Mouse (Mus musculus): ENCODE data around the gene Zfp704. TPM values are rescaled to one million over a fixed set of nuclear protein-coding genes. Genes with fewer than 3 reads are reported as not detected.

The Zfp704 gene
- polyA plus RNA-seq, 1 experiment from 2014 or later: 10.2 TPM

GRCm38 (mm10) chr3:9423669-9424068 is 186.2 kb downstream of the Zfp704 start:
- Histone ChIP-seq H3K36me3 (ENCODE audit: control insufficient read depth, insufficient read depth, low read length) (no peaks in the 10 kb centered on the region), H3K27ac (replicated peaks; ENCODE audit: low read depth, low read length) (no peak overlapping the region)
- 92% methylated on average over 6 of the region's 6 CpGs for WGBS

GRCm38 (mm10) chr3:9408896-9409295 is 201.0 kb downstream of the Zfp704 start:
- 71% methylated on average over 4 of the region's 4 CpGs for WGBS
- H3K4me3 ChIP-seq (ENCODE audit: low read depth, low read length): no peak overlapping the region
- no peaks in the 10 kb centered on the region for H3K9me3 ChIP-seq (ENCODE audit: control insufficient read depth, low read length)
- no peak overlapping the region for H3K9ac ChIP-seq (ENCODE audit: low read length)
- H3K36me3 ChIP-seq (ENCODE audit: control insufficient read depth, insufficient read depth, low read length): no peaks in the 10 kb centered on the region
- no peak overlapping the region for H3K27ac ChIP-seq (replicated peaks; ENCODE audit: low read depth, low read length)
- no peak for ATAC-seq (ENCODE audit: insufficient number of reproducible peaks, low FRiP score, low TSS enrichment, low read depth)
- H3K4me1 ChIP-seq (ENCODE audit: control insufficient read depth, insufficient read depth, low read length): no peaks in the 10 kb centered on the region
- no peak for DNase-seq (ENCODE audit: low spot score)
- H3K4me2 ChIP-seq (ENCODE audit: low read depth, severe bottlenecking): no peak overlapping the region
- no peaks in the 10 kb centered on the region for H3K27me3 ChIP-seq (ENCODE audit: control insufficient read depth, insufficient read depth, low read length)

More at GRCm38 (mm10) chr3:9423669-9424068, 186.2 kb downstream of the Zfp704 start:
- no peak for DNase-seq (ENCODE audit: low spot score)
- Histone ChIP-seq H3K4me3 (ENCODE audit: low read depth, low read length) (no peak overlapping the region), H3K9me3 (ENCODE audit: control insufficient read depth, low read length) (no peaks in the 10 kb centered on the region), H3K9ac (ENCODE audit: low read length) (no peak overlapping the region), H3K27me3 (ENCODE audit: control insufficient read depth, insufficient read depth, low read length) (no peaks in the 10 kb centered on the region), H3K4me1 (ENCODE audit: control insufficient read depth, insufficient read depth, low read length) (no peaks in the 10 kb centered on the region), H3K4me2 (ENCODE audit: low read depth, severe bottlenecking) (no peak overlapping the region)
- ATAC-seq (ENCODE audit: insufficient number of reproducible peaks, low FRiP score, low TSS enrichment, low read depth): no peak

DNA sequence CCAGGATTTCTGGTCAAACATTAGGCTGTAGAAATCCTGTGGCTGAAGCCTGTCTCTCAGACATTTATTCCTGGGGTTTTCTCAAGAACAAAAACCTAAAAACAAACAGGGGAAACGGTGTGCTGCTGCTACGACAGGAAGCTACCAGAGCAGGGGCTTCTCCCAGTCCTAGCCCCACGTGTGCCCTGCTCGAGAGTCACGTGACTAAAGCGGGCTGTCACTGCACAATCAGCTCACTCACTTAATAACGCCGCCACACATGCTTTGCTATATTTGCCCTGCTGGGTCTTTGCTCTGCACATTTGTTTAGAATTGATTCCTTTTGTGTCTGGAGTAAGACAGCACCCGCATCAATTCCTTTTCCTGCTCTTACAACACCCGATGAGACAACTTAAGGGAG is 202.1 kb downstream of the Zfp704 start:
- no peaks in the 10 kb centered on the region for H3K9me3 ChIP-seq (ENCODE audit: control insufficient read depth, low read length)
- no peaks in the 10 kb centered on the region for H3K27me3 ChIP-seq (ENCODE audit: control insufficient read depth, insufficient read depth, low read length)
- H3K4me2 ChIP-seq (ENCODE audit: low read depth, severe bottlenecking): no peak overlapping the region
- H3K9ac ChIP-seq (ENCODE audit: low read length): no peak overlapping the region
- H3K4me3 ChIP-seq (ENCODE audit: low read depth, low read length): no peak overlapping the region
- DNase-seq (ENCODE audit: low spot score) (no peak), ATAC-seq (ENCODE audit: insufficient number of reproducible peaks, low FRiP score, low TSS enrichment, low read depth) (no peak)
- no peaks in the 10 kb centered on the region for H3K36me3 ChIP-seq (ENCODE audit: control insufficient read depth, insufficient read depth, low read length)
- no peak overlapping the region for H3K27ac ChIP-seq (replicated peaks; ENCODE audit: low read depth, low read length)
- H3K4me1 ChIP-seq (ENCODE audit: control insufficient read depth, insufficient read depth, low read length): no peaks in the 10 kb centered on the region
- WGBS: 88% methylated on average over 10 of the region's 10 CpGs

DNA sequence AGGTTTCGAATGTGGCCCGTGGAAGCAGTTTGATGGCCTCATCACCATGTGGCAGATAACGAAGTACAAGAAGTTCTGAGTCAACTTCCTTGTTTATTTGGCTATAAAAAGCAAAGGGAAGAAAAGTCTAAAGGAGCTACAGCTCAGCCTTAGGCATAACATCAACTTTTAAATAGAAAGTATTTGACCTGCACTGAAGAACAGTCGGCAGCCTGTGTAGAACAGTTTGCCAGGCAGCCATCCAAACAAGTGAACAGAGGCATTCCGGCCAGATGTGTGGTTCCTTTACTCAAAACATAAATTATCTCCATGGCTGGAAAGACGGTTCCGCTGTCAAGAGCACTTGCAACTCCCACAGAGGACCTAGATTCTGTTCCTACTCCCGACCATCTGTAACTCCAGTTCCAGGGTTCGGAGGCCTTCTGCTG is 202.8 kb downstream of the Zfp704 start:
- no peak overlapping the region for H3K4me2 ChIP-seq (ENCODE audit: low read depth, severe bottlenecking)
- no peak overlapping the region for H3K9ac ChIP-seq (ENCODE audit: low read length)
- WGBS: 62% methylated on average over 9 of the region's 9 CpGs
- no peaks in the 10 kb centered on the region for H3K9me3 ChIP-seq (ENCODE audit: control insufficient read depth, low read length)
- H3K27me3 ChIP-seq (ENCODE audit: control insufficient read depth, insufficient read depth, low read length): no peaks in the 10 kb centered on the region
- ATAC-seq (ENCODE audit: insufficient number of reproducible peaks, low FRiP score, low TSS enrichment, low read depth): no peak
- H3K36me3 ChIP-seq (ENCODE audit: control insufficient read depth, insufficient read depth, low read length): no peaks in the 10 kb centered on the region
- no peaks in the 10 kb centered on the region for H3K4me1 ChIP-seq (ENCODE audit: control insufficient read depth, insufficient read depth, low read length)
- no peak overlapping the region for H3K27ac ChIP-seq (replicated peaks; ENCODE audit: low read depth, low read length)
- H3K4me3 ChIP-seq (ENCODE audit: low read depth, low read length): no peak overlapping the region
- DNase-seq (ENCODE audit: low spot score): no peak

DNA sequence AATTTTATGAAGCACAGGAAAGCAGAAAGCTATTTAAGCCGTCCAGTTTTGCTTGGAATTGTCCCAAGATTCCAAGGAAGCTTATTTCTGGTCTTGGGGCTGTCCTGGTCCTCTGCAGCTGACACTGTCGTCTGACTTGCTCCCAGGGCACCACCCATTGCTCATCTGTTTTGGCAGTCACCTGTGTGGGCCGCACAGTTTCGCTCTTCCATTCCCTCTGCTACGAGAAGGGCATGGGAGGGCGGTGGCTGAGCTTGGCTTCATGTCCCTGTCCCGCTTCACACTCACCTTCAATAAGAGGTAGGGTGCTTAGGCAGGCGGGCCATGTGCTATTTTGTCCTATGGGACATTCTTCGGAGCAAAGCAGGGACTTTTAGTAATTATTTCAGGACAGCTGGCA is 204.5 kb downstream of the Zfp704 start:
- Histone ChIP-seq H3K4me2 (ENCODE audit: low read depth, severe bottlenecking) (no peak overlapping the region), H3K27ac (replicated peaks; ENCODE audit: low read depth, low read length) (no peak overlapping the region), H3K4me1 (ENCODE audit: control insufficient read depth, insufficient read depth, low read length) (no peaks in the 10 kb centered on the region), H3K27me3 (ENCODE audit: control insufficient read depth, insufficient read depth, low read length) (no peaks in the 10 kb centered on the region), H3K9me3 (ENCODE audit: control insufficient read depth, low read length) (no peaks in the 10 kb centered on the region), H3K4me3 (ENCODE audit: low read depth, low read length) (no peak overlapping the region), H3K9ac (ENCODE audit: low read length) (no peak overlapping the region), H3K36me3 (ENCODE audit: control insufficient read depth, insufficient read depth, low read length) (no peaks in the 10 kb centered on the region)
- 78% methylated on average over 9 of the region's 9 CpGs for WGBS
- DNase-seq (ENCODE audit: low spot score) (no peak), ATAC-seq (ENCODE audit: insufficient number of reproducible peaks, low FRiP score, low TSS enrichment, low read depth) (no peak)

DNA sequence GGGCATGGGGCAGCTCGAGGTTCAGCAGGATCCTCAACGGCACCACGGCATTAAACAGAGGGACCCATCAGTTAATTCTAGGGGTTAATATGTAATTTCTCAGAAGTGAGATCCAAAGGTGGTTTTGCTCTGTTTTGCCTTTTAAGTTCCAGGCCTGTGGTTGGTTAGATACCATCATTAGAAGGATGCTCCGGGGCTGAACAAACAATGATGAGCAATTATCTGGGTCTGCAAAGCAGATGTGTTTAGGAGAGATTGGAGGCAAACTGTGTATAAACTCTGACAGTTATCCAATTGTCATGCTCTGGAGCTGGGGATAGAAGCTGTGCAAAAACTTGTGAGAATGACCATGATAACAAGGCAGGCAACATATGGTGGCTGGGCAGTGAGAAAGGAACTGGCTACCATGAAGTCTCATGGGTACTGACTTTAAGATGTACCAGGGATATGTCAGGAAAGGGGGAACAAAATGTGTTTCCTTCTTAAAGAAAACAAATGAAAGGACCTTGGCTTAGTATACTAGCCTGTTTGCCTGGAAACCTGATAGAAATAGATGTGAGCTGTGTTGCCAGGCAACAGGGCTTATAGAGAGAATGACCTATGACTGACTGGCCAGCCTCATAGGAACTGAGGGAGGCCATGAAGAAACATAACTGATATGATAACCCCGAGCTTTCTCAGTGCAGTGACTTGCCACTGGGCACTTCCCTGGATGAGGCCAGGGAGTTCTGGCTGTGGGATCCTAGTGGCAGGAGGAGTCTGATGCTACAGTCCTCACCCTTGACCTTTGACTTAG is 206.4 kb downstream of the Zfp704 start:
- no peak overlapping the region for H3K27ac ChIP-seq (replicated peaks; ENCODE audit: low read depth, low read length)
- ATAC-seq (ENCODE audit: insufficient number of reproducible peaks, low FRiP score, low TSS enrichment, low read depth) (no peak), DNase-seq (ENCODE audit: low spot score) (no peak)
- H3K9me3 ChIP-seq (ENCODE audit: control insufficient read depth, low read length): no peaks in the 10 kb centered on the region
- no peak overlapping the region for H3K4me3 ChIP-seq (ENCODE audit: low read depth, low read length)
- no peaks in the 10 kb centered on the region for H3K36me3 ChIP-seq (ENCODE audit: control insufficient read depth, insufficient read depth, low read length)
- 83% methylated on average over 5 of the region's 5 CpGs for WGBS
- H3K4me2 ChIP-seq (ENCODE audit: low read depth, severe bottlenecking): no peak overlapping the region
- H3K9ac ChIP-seq (ENCODE audit: low read length): no peak overlapping the region
- H3K4me1 ChIP-seq (ENCODE audit: control insufficient read depth, insufficient read depth, low read length): no peaks in the 10 kb centered on the region
- no peaks in the 10 kb centered on the region for H3K27me3 ChIP-seq (ENCODE audit: control insufficient read depth, insufficient read depth, low read length)

- Histone ChIP-seq H3K4me3 (ENCODE audit: low read depth, low read length) (no peak overlapping the region), H3K27ac (replicated peaks; ENCODE audit: low read depth, low read length) (no peak overlapping the region), H3K27me3 (ENCODE audit: control insufficient read depth, insufficient read depth, low read length) (no peaks in the 10 kb centered on the region), H3K4me1 (ENCODE audit: control insufficient read depth, insufficient read depth, low read length) (no peaks in the 10 kb centered on the region), H3K4me2 (ENCODE audit: low read depth, severe bottlenecking) (no peak overlapping the region), H3K36me3 (ENCODE audit: control insufficient read depth, insufficient read depth, low read length) (no peaks in the 10 kb centered on the region), H3K9ac (ENCODE audit: low read length) (no peak overlapping the region), H3K9me3 (ENCODE audit: control insufficient read depth, low read length) (no peaks in the 10 kb centered on the region)
- ATAC-seq (ENCODE audit: insufficient number of reproducible peaks, low FRiP score, low TSS enrichment, low read depth) (no peak), DNase-seq (ENCODE audit: low spot score) (no peak)
- WGBS: 50% methylated on average over 5 of the region's 5 CpGs
Measured at GRCm38 (mm10) chr3:9402836-9403235, 207.0 kb downstream of the Zfp704 start.

DNA sequence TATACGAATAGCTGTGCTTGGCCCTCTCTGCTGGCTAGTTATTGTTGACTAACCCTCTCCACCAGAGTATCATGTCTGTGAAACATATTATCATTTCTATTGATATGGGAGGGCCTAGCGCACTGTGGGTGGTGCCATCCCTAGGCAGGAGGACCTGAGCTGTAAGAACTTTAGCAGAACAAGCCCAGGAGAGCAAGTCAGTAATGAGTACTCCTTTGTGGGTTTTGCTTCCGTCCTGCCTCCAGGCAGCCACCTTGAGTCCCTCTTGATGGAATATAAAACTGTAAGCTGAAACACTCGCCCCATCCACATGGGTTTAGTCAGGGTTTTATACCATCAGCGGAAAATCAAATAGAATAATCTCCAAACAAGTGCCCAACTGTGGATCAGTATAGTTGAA is 207.5 kb downstream of the Zfp704 start:
- H3K9me3 ChIP-seq (ENCODE audit: control insufficient read depth, low read length): no peaks in the 10 kb centered on the region
- no peaks in the 10 kb centered on the region for H3K36me3 ChIP-seq (ENCODE audit: control insufficient read depth, insufficient read depth, low read length)
- WGBS: 85% methylated on average over 5 of the region's 5 CpGs
- no peak overlapping the region for H3K9ac ChIP-seq (ENCODE audit: low read length)
- no peak for ATAC-seq (ENCODE audit: insufficient number of reproducible peaks, low FRiP score, low TSS enrichment, low read depth)
- no peaks in the 10 kb centered on the region for H3K27me3 ChIP-seq (ENCODE audit: control insufficient read depth, insufficient read depth, low read length)
- DNase-seq (ENCODE audit: low spot score): no peak
- H3K4me1 ChIP-seq (ENCODE audit: control insufficient read depth, insufficient read depth, low read length): no peaks in the 10 kb centered on the region
- no peak overlapping the region for H3K4me2 ChIP-seq (ENCODE audit: low read depth, severe bottlenecking)
- no peak overlapping the region for H3K27ac ChIP-seq (replicated peaks; ENCODE audit: low read depth, low read length)
- no peak overlapping the region for H3K4me3 ChIP-seq (ENCODE audit: low read depth, low read length)

DNA sequence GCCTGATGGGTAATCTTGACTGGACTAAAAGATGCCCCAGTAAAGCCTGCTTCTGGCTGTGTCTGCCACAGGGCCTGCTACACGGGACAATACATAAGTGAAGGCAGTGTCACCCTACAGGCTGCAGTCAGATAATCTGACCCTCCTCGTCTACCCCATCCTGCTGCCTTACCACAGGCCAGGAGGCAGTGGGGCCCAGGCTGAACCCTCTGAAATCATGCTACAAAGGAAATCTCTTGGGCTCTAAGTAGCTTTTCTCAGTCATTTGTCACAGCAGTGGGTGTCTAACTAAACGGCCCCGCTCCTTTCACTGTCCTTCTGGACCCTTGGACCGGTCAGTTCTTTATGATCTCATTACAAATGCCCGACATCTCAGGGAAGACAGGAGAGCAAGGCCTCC is 208.2 kb downstream of the Zfp704 start:
- Histone ChIP-seq H3K9me3 (ENCODE audit: control insufficient read depth, low read length) (no peaks in the 10 kb centered on the region), H3K27ac (replicated peaks; ENCODE audit: low read depth, low read length) (no peak overlapping the region)
- WGBS: 67% methylated on average over 6 of the region's 6 CpGs

More for the DNA sequence above, 208.2 kb downstream of the Zfp704 start:
- H3K9ac ChIP-seq (ENCODE audit: low read length): no peak overlapping the region
- ATAC-seq (ENCODE audit: insufficient number of reproducible peaks, low FRiP score, low TSS enrichment, low read depth) (no peak), DNase-seq (ENCODE audit: low spot score) (no peak)
- H3K4me3 ChIP-seq (ENCODE audit: low read depth, low read length): no peak overlapping the region
- no peaks in the 10 kb centered on the region for H3K27me3 ChIP-seq (ENCODE audit: control insufficient read depth, insufficient read depth, low read length)
- no peaks in the 10 kb centered on the region for H3K4me1 ChIP-seq (ENCODE audit: control insufficient read depth, insufficient read depth, low read length)
- no peaks in the 10 kb centered on the region for H3K36me3 ChIP-seq (ENCODE audit: control insufficient read depth, insufficient read depth, low read length)
- H3K4me2 ChIP-seq (ENCODE audit: low read depth, severe bottlenecking): no peak overlapping the region
